Mouse (Mus musculus) heart, adult 2 months (tissue): ENCODE data around the gene Plaur.

Source experiments
- CTCF ChIP-seq: fragments of 200-600 bp; IDR thresholded peaks from 2 replicates; pipeline ENCODE4 v1.8.1; 2022; ENCODE audit warnings: antibody characterized with exemption, mild to moderate bottlenecking, moderate library complexity
- EP300 ChIP-seq: fragments of 200-500 bp; IDR thresholded peaks from 2 replicates; pipeline ENCODE4 v1.6.1; 2011; ENCODE audit warnings: low read depth, low read length, control low read depth; ENCODE audit not compliant: insufficient read depth

- TF ChIP-seq CTCF (no peak), EP300 (no peak)
Measured at GRCm38 (mm10) chr7:24439191-24439590, 23.1 kb upstream of the Plaur start.
